Mouse (Mus musculus) midbrain, embryonic 10.5 days (tissue): ENCODE measurements around the gene Gorab. TPM values are rescaled to one million over a fixed set of nuclear protein-coding genes. Genes with fewer than 3 reads are reported as not detected.

Source experiments
- DNase-seq: peaks from one replicate; pipeline ENCODE4 v3.0.0-alpha.2; 2017; ENCODE audit warnings: low spot score
- H3K27ac ChIP-seq: fragments of 300-500 bp; sonication (generic); replicated peaks from 2 replicates; pipeline ENCODE4 v1.5.1; 2016; ENCODE audit warnings: mild to moderate bottlenecking
- H3K27me3 ChIP-seq: fragments of 300-500 bp; sonication (generic); 2 replicates; pipeline ENCODE4 v1.6.1; 2016; ENCODE audit warnings: low read depth, mild to moderate bottlenecking; ENCODE audit not compliant: poor library complexity, severe bottlenecking
- H3K36me3 ChIP-seq: fragments of 300-500 bp; sonication (generic); 2 replicates; pipeline ENCODE4 v1.6.1; 2016; ENCODE audit warnings: mild to moderate bottlenecking, moderate library complexity
- H3K4me1 ChIP-seq: fragments of 300-500 bp; sonication (generic); 2 replicates; pipeline ENCODE4 v1.6.1; 2016
- H3K4me3 ChIP-seq: fragments of 300-500 bp; sonication (generic); 2 replicates; pipeline ENCODE4 v1.5.1; 2016; ENCODE audit warnings: mild to moderate bottlenecking, moderate library complexity
- H3K9me3 ChIP-seq: fragments of 300-500 bp; sonication (generic); replicated peaks from 2 replicates; pipeline ENCODE4 v1.6.1; 2016; ENCODE audit warnings: mild to moderate bottlenecking
- WGBS: fragments of 180-500 bp; shearing (Covaris S2); methylation state at CpG from one replicate; pipeline ENCODE4 v1.1.7; 2016; 5-methylcytosine and 5-hydroxymethylcytosine counted together
- polyA plus RNA-seq: library from polyadenylated mRNA; unstranded; fragments of >200 nt; fragmentation: Nextera tagmentation; extraction: Ambion mirVana; gene quantifications from 2 replicates; pipeline ENCODE4 v1.2.1, GENCODE M21; 2016

Gorab gene
- polyA plus RNA-seq, 1 experiment from 2014 or later = 23.8 TPM

GRCm38 (mm10) chr1:163345541-163345940 lies 57.9 kb downstream of the Gorab start:
- 84% methylated on average over 5 of the region's 5 CpGs for WGBS
- no peak for DNase-seq
- Histone ChIP-seq H3K4me3 (no peak overlapping the region), H3K27me3 (no peaks in the 10 kb centered on the region), H3K36me3 (no peaks in the 10 kb centered on the region), H3K27ac (no peak overlapping the region), H3K9me3 (no peaks in the 10 kb centered on the region), H3K4me1 (no peaks in the 10 kb centered on the region)

- no peaks in the 10 kb centered on the region for H3K36me3 ChIP-seq
- 23% methylated on average over 1 of the region's 1 CpGs for WGBS
- no peak overlapping the region for H3K27ac ChIP-seq
- no peaks in the 10 kb centered on the region for H3K4me1 ChIP-seq
- H3K9me3 ChIP-seq = no peaks in the 10 kb centered on the region
- no peak overlapping the region for H3K4me3 ChIP-seq
- no peaks in the 10 kb centered on the region for H3K27me3 ChIP-seq
- peak; percentile 29 for DNase-seq
These were observed 58.5 kb downstream of the Gorab start for GRCm38 (mm10) chr1:163344931-163345330.

GRCm38 (mm10) chr1:163339219-163339561 lies 64.3 kb downstream of the Gorab start:
- WGBS = 91% methylated on average over 3 of the region's 3 CpGs
- Histone ChIP-seq H3K27ac (no peak overlapping the region), H3K27me3 (no peaks in the 10 kb centered on the region), H3K4me1 (no peaks in the 10 kb centered on the region), H3K9me3 (no peaks in the 10 kb centered on the region), H3K36me3 (no peaks in the 10 kb centered on the region), H3K4me3 (no peak overlapping the region)
- no peak for DNase-seq

- WGBS = 81% methylated on average over 7 of the region's 7 CpGs
- no peaks in the 10 kb centered on the region for H3K9me3 ChIP-seq
- H3K4me1 ChIP-seq = no peaks in the 10 kb centered on the region
- no peaks in the 10 kb centered on the region for H3K36me3 ChIP-seq
- no peaks in the 10 kb centered on the region for H3K27me3 ChIP-seq
- no peak overlapping the region for H3K27ac ChIP-seq
- no peak for DNase-seq
- no peak overlapping the region for H3K4me3 ChIP-seq
These were observed 64.8 kb downstream of the Gorab start for GRCm38 (mm10) chr1:163338525-163339218.

- H3K36me3 ChIP-seq = no peaks in the 10 kb centered on the region
- H3K27ac ChIP-seq = no peak overlapping the region
- no peak for DNase-seq
- no peaks in the 10 kb centered on the region for H3K27me3 ChIP-seq
- WGBS = 89% methylated on average over 2 of the region's 2 CpGs
- no peak overlapping the region for H3K4me3 ChIP-seq
- no peaks in the 10 kb centered on the region for H3K4me1 ChIP-seq
- H3K9me3 ChIP-seq = no peaks in the 10 kb centered on the region
These were observed 65.6 kb downstream of the Gorab start for GRCm38 (mm10) chr1:163337821-163338220.

Other genes with a start within 250 kb of the Gorab start
- 14.8 and 16.5 TPM in 2 replicates for gene Prrx1, start 90.0 kb downstream of the Gorab start, polyA plus RNA-seq